Mouse (Mus musculus): ENCODE measurements around the gene Gm20708. TPM values are rescaled to one million over a fixed set of nuclear protein-coding genes. Genes with fewer than 3 reads are reported as not detected.
"Not testable (repeated sequence)": the region's sequence is repeated elsewhere in the genome, so short reads cannot be mapped to it uniquely, and the experiment has no call there.

The Gm20708 gene
- polyA plus RNA-seq, 1 experiment: 0.86 TPM

- H3K4me3 ChIP-seq (ENCODE audit: insufficient read depth, low read length): no peak overlapping the region
- H3K27ac ChIP-seq (ENCODE audit: insufficient read depth, low read length): no peak overlapping the region
- H3K4me1 ChIP-seq (ENCODE audit: control insufficient read depth, insufficient read depth, low read length): no peaks in the 10 kb centered on the region
- TF ChIP-seq CTCF (IDR thresholded peaks at IDR 0.05; ENCODE audit: extremely low read depth, insufficient read depth, low read length) (no peak), POLR2A (IDR thresholded peaks at IDR 0.05; ENCODE audit: extremely low read depth, insufficient read depth, low read length) (no peak)
Observed at GRCm38 (mm10) chr11:117828888-117829604, 19.6 kb downstream of the Gm20708 start.

GRCm38 (mm10) chr11:117829671-117830215 lies 20.3 kb downstream of the Gm20708 start:
- Histone ChIP-seq H3K4me1 (ENCODE audit: control insufficient read depth, insufficient read depth, low read length) (no peaks in the 10 kb centered on the region), H3K4me3 (ENCODE audit: insufficient read depth, low read length) (no peak overlapping the region), H3K27ac (ENCODE audit: insufficient read depth, low read length) (no peak overlapping the region)
- TF ChIP-seq CTCF (IDR thresholded peaks at IDR 0.05; ENCODE audit: extremely low read depth, insufficient read depth, low read length): no peak
- no peak for TF ChIP-seq POLR2A (IDR thresholded peaks at IDR 0.05; ENCODE audit: extremely low read depth, insufficient read depth, low read length)

GRCm38 (mm10) chr11:117830401-117830800 lies 20.9 kb downstream of the Gm20708 start:
- Histone ChIP-seq H3K4me1 (ENCODE audit: control insufficient read depth, insufficient read depth, low read length) (no peaks in the 10 kb centered on the region), H3K27ac (ENCODE audit: insufficient read depth, low read length) (no peak overlapping the region), H3K4me3 (ENCODE audit: insufficient read depth, low read length) (no peak overlapping the region)
- TF ChIP-seq POLR2A (IDR thresholded peaks at IDR 0.05; ENCODE audit: extremely low read depth, insufficient read depth, low read length) (no peak), CTCF (IDR thresholded peaks at IDR 0.05; ENCODE audit: extremely low read depth, insufficient read depth, low read length) (no peak)

- peak overlapping the region; percentile 30 for H3K4me3 ChIP-seq (ENCODE audit: insufficient read depth, low read length)
- no peak for TF ChIP-seq POLR2A (IDR thresholded peaks at IDR 0.05; ENCODE audit: extremely low read depth, insufficient read depth, low read length)
- peak; percentile 53 for TF ChIP-seq CTCF (IDR thresholded peaks at IDR 0.05; ENCODE audit: extremely low read depth, insufficient read depth, low read length)
- H3K27ac ChIP-seq (ENCODE audit: insufficient read depth, low read length): no peak overlapping the region
- H3K4me1 ChIP-seq (ENCODE audit: control insufficient read depth, insufficient read depth, low read length): no peaks in the 10 kb centered on the region
Observed at GRCm38 (mm10) chr11:117832086-117832969, 22.9 kb downstream of the Gm20708 start.

GRCm38 (mm10) chr11:117833509-117833908 lies 24.0 kb downstream of the Gm20708 start:
- H3K4me1 ChIP-seq (ENCODE audit: control insufficient read depth, insufficient read depth, low read length); H3K27ac ChIP-seq (ENCODE audit: insufficient read depth, low read length); H3K4me3 ChIP-seq (ENCODE audit: insufficient read depth, low read length): not testable (repeated sequence)

- H3K27ac ChIP-seq (ENCODE audit: insufficient read depth, low read length): no peak overlapping the region
- no peaks in the 10 kb centered on the region for H3K4me1 ChIP-seq (ENCODE audit: control insufficient read depth, insufficient read depth, low read length)
- no peak overlapping the region for H3K4me3 ChIP-seq (ENCODE audit: insufficient read depth, low read length)
- no peak for TF ChIP-seq POLR2A (IDR thresholded peaks at IDR 0.05; ENCODE audit: extremely low read depth, insufficient read depth, low read length)
- TF ChIP-seq CTCF (IDR thresholded peaks at IDR 0.05; ENCODE audit: extremely low read depth, insufficient read depth, low read length): no peak
Observed at GRCm38 (mm10) chr11:117834086-117834485, 24.6 kb downstream of the Gm20708 start.

GRCm38 (mm10) chr11:117836306-117836705 lies 26.8 kb downstream of the Gm20708 start:
- H3K4me3 ChIP-seq (ENCODE audit: insufficient read depth, low read length): no peak overlapping the region
- no peak for TF ChIP-seq POLR2A (IDR thresholded peaks at IDR 0.05; ENCODE audit: extremely low read depth, insufficient read depth, low read length)
- no peak for TF ChIP-seq CTCF (IDR thresholded peaks at IDR 0.05; ENCODE audit: extremely low read depth, insufficient read depth, low read length)
- no peak overlapping the region for H3K27ac ChIP-seq (ENCODE audit: insufficient read depth, low read length)
- H3K4me1 ChIP-seq (ENCODE audit: control insufficient read depth, insufficient read depth, low read length): no peaks in the 10 kb centered on the region

GRCm38 (mm10) chr11:117838572-117838971 lies 29.1 kb downstream of the Gm20708 start:
- H3K4me1 ChIP-seq (ENCODE audit: control insufficient read depth, insufficient read depth, low read length): no peaks in the 10 kb centered on the region
- no peak for TF ChIP-seq POLR2A (IDR thresholded peaks at IDR 0.05; ENCODE audit: extremely low read depth, insufficient read depth, low read length)
- no peak for TF ChIP-seq CTCF (IDR thresholded peaks at IDR 0.05; ENCODE audit: extremely low read depth, insufficient read depth, low read length)
- H3K27ac ChIP-seq (ENCODE audit: insufficient read depth, low read length): no peak overlapping the region
- no peak overlapping the region for H3K4me3 ChIP-seq (ENCODE audit: insufficient read depth, low read length)

GRCm38 (mm10) chr11:117839021-117839420 lies 29.6 kb downstream of the Gm20708 start:
- no peak overlapping the region for H3K4me3 ChIP-seq (ENCODE audit: insufficient read depth, low read length)
- H3K4me1 ChIP-seq (ENCODE audit: control insufficient read depth, insufficient read depth, low read length): no peaks in the 10 kb centered on the region
- H3K27ac ChIP-seq (ENCODE audit: insufficient read depth, low read length): no peak overlapping the region
- TF ChIP-seq CTCF (IDR thresholded peaks at IDR 0.05; ENCODE audit: extremely low read depth, insufficient read depth, low read length) (no peak), POLR2A (IDR thresholded peaks at IDR 0.05; ENCODE audit: extremely low read depth, insufficient read depth, low read length) (no peak)
